ENCODE assay signal across 28 mouse cellular contexts in the genomic region with DNA sequence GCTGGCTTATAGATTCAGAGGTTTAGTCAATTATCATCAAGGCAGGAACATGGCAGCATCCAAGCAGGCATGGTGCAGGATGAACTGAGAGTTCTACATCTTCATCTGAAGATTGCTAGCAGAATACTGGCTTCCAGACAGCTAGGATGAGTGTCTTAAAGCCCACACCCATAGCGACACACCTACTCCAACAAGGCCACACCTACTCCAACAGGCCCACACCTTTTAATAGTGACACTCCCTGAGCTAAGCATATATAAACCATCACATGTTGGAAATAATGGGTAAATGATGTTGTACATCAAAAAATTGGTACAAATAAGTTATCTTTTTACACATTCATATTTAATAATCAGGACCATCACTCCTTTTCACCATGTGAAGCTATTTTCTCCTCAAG.
"Had no signal": no experiment of that assay in that cellular context is flagged by ENCODE, and none has a peak within 500 bp of the region (broad histone marks: within the 10 kb centered on the region; RNA-seq: fewer than 3 reads in every experiment).

No protein-coding gene starts in this region.

- H3K36me3 ChIP-seq: embryonic facial prominence, embryonic 10.5 days; embryonic facial prominence, embryonic 12.5 days; embryonic facial prominence, embryonic 13.5 days; embryonic facial prominence, embryonic 15.5 days; forebrain, embryonic 10.5 days; forebrain, embryonic 12.5 days; forebrain, embryonic 15.5 days had no signal

- H3K27me3 ChIP-seq: embryonic facial prominence, embryonic 12.5 days; embryonic facial prominence, embryonic 13.5 days; embryonic facial prominence, embryonic 15.5 days; forebrain, embryonic 12.5 days; forebrain, embryonic 13.5 days; forebrain, embryonic 15.5 days had no signal

- DNase-seq: cerebellum, adult 2 months; cerebellum, adult 8-10 months; cerebellum, adult 9-10 months; cerebellum, adult 9-11 months; cerebellum, postnatal 10 days; cerebellum, postnatal 14 days; cerebellum, postnatal 25 days; cerebellum, postnatal 36 days; embryo, embryonic 11 days; forebrain, postnatal 0 days; gastrocnemius, adult 2 months; gastrocnemius, postnatal 10 days; gastrocnemius, postnatal 14 days; gastrocnemius, postnatal 25 days; gastrocnemius, postnatal 36 days; heart, adult 11 months; heart, adult 18-20 months had no signal

- H3K9me3 ChIP-seq: embryonic facial prominence, embryonic 10.5 days; embryonic facial prominence, embryonic 12.5 days; embryonic facial prominence, embryonic 13.5 days; embryonic facial prominence, embryonic 15.5 days; forebrain, embryonic 10.5 days; forebrain, embryonic 12.5 days; forebrain, embryonic 13.5 days; forebrain, embryonic 15.5 days had no signal

- H3K9ac ChIP-seq: embryonic facial prominence, embryonic 12.5 days; embryonic facial prominence, embryonic 13.5 days; embryonic facial prominence, embryonic 15.5 days; forebrain, embryonic 12.5 days; forebrain, embryonic 13.5 days; forebrain, embryonic 15.5 days; forebrain, postnatal 0 days had no signal

- ATAC-seq: forebrain, embryonic 13.5 days; forebrain, embryonic 14.5 days; forebrain, embryonic 15.5 days; forebrain, embryonic 16.5 days; forebrain, postnatal 0 days had no signal

- H3K4me3 ChIP-seq: embryonic facial prominence, embryonic 10.5 days; embryonic facial prominence, embryonic 12.5 days; embryonic facial prominence, embryonic 13.5 days; embryonic facial prominence, embryonic 15.5 days; erythroblast, embryonic 14.5 days; forebrain, embryonic 10.5 days; forebrain, embryonic 12.5 days; forebrain, embryonic 13.5 days; forebrain, embryonic 15.5 days; gastrocnemius, adult 2 months had no signal

- H3K4me2 ChIP-seq: embryonic facial prominence, embryonic 12.5 days; embryonic facial prominence, embryonic 13.5 days; embryonic facial prominence, embryonic 15.5 days; forebrain, embryonic 12.5 days; forebrain, embryonic 13.5 days; forebrain, embryonic 15.5 days had no signal

- H3K27ac ChIP-seq: embryonic facial prominence, embryonic 10.5 days; embryonic facial prominence, embryonic 12.5 days; embryonic facial prominence, embryonic 13.5 days; embryonic facial prominence, embryonic 15.5 days; forebrain, embryonic 10.5 days; forebrain, embryonic 12.5 days; forebrain, embryonic 13.5 days; forebrain, embryonic 15.5 days; gastrocnemius, adult 2 months had no signal

- H3K4me1 ChIP-seq: embryonic facial prominence, embryonic 10.5 days; embryonic facial prominence, embryonic 12.5 days; embryonic facial prominence, embryonic 13.5 days; embryonic facial prominence, embryonic 15.5 days; forebrain, embryonic 10.5 days; forebrain, embryonic 12.5 days; forebrain, embryonic 13.5 days; forebrain, embryonic 15.5 days had no signal
